Mouse (Mus musculus) MEL-GATA-1-ER (cell line): ENCODE measurements around the gene Ankrd44.

Experiments
- DNase-seq: peaks from one replicate; pipeline ENCODE4 v3.0.0-alpha.2; 2012; ENCODE audit warnings: low read depth; ENCODE audit errors: extremely low read depth

The Ankrd44 gene

DNA sequence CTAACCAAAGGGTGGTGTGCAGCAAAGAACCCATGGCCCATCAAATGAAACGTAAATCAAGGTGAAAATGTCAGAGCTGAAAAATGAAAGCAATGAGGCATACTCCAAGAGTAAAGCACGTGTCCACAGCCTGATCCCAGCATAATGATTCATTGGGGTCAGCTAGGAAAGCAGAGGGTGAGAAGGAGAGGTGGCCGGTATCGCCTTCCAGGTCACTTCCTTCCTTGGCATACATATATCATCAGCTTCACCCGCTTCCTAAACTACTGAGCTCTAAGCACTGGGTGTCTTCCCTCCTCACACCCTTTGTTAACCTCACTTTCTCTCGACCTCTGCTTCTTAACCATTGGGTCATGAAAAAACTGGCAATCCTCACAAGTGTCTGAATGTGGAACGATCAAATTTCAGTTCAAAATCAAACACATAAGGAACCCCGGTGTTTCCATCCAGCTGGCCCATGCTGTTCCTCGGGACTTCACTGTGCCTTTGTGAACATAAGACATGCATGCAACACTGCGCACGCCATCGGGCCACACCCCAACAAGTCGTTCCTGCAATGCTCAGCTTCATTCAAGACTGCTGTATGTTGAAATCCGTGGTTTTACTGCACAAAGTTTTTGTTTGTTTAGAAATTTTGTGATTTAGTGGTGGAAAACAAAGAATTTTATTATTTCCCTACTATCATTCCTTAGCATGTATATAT is 101.9 kb downstream of the Ankrd44 start:
- DNase-seq: no peak

DNA sequence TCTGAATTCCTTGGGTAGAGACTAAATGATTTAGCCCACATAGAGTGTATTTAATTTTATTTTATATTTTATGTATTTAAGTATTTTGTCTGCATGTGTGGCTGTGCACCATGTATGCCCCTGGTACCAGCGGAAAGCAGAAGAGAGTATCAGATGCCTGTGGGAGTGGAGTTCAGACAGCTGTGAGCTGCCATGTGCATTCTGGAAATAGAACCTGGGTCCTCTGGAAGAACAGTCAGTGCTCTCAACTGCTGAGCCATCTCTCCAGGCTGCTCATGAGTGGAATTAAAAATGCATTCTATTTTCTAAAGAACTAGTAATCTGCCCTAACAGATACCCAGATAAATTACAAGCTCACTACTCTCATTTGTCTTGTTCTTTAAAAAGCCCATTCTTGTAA is 104.4 kb downstream of the Ankrd44 start:
- no peak for DNase-seq

DNA sequence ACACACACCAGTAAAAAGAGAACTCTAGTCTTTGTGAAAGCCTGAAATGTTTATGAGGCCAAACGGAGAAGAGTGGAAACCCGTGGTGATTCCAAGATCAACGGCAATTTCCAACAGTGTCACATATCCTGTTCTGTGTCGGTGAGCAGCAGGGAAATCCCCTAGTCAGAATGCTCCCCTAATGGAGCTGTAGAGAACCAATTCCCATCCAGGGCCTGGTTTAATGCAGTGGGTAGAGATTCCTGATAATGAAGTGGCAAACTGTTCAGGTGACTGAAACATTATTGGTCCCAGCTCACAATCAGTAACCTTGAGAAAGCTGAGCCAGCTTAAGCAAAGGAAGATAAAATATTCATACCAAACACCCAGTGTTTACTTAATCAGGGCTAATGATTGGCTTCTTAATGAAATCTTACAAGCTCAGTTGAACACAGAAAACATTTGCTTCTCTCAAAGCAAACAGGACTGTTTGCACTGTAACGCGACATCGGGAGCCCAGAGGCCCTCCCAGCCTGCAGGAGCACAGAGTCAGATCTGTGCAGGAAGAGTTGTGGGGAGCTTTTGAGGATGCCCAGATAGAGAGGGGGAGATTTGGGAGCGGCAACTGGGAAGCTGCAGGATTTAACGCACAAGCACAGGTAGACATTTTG is 110.9 kb downstream of the Ankrd44 start:
- no peak for DNase-seq

DNA sequence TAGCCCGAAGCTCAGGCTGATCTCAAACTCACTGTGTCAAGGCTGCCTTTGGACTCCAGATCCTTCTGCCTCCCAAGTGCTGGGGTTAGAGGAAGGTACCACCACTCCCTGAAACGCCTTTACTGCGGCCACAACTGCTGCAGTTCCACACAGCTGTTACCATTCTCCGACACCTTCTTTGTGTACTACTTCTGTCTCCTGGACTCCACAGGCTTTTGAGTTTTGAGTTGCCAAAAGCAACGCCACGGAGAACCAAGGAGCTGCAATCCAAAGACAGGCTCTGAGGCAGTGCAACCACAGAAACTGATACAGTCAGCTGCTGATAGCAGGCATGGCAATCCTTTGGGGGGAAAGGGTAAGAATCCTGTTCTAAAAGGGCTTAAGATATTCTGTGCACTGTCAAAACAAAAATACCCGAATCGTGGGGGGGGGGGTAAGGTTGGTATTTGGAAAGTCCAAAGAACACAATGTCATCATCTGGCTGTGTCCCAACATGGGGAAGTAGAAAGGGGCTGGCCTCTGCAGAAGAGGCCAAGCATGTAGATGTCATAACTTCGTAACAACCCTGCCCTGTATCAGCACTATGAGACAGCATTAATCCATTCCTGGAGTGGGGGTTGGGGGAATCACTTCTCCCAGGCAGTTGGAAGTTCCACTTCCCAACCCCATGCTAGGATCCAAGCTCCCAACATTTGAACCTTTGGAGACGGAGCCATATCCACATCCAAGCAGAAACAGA is 116.2 kb downstream of the Ankrd44 start:
- no peak for DNase-seq

DNA sequence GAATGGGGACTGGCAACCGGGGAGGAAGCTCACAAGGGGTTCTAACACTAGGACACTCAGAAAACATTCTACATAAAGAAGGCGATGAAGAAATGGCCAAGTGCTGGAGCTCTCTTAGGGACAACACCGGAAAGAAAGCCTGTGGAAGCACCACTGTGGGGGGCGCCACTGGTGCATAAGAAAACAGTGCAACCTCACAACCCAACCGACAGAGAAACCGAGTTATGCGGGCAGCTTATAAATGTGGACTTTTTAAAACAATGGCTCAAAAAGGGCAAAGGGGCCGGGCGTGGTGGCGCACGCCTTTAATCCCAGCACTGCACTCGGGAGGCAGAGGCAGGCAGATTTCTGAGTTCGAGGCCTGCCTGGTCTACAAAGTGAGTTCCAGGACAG is 117.1 kb downstream of the Ankrd44 start:
- no peak for DNase-seq

DNA sequence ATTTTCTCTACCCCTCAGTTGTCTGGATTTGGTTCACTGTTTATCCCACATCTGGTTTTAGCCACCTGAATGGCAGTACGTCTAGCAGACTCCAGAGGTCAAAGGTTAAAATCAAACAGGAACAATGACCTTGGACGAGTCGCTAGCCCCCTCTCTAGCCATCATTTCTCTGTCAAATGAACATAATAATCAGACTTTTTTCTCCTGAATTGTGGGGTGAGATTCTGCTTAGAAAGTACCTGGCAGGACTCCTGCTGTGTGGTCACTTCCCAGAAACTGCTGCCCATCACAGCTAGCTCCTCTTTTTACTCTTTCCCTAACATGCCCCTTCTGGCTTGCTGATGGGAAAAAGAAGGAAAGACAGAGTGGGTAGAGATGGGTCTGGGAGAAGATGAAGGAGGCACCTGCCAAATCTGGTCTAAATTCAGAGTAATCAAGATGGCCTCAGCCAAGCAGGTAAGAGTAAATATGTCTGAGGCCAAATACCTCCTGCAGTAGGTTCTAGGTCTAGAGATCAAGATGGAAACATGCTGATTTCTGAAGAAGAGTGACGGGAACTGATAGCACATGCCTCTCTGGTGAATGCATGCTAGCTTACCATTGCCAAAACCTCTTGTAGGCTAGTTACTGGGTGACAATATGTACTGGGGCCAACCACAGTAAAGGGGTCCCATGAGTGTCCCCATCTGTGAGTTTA is 117.6 kb downstream of the Ankrd44 start:
- no peak for DNase-seq

DNA sequence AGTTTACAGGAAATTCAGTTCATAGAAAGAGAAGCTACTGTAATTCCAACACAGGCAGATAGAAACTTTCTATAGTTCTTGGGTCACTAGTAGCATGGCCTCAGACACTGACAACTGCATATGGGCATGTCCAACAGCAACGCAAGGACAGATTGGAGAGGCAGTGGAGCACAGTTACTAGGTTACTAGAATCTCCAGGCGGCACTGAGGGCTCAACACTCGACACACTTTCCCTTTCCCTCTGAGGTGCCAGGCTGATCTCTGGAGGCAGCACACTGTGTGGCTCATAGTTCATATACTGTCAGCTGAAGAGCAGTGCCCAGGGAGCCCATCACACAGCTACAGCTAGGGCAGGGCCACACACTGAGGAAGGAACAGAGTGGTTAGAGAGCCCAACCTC is 118.4 kb downstream of the Ankrd44 start:
- no peak for DNase-seq

DNA sequence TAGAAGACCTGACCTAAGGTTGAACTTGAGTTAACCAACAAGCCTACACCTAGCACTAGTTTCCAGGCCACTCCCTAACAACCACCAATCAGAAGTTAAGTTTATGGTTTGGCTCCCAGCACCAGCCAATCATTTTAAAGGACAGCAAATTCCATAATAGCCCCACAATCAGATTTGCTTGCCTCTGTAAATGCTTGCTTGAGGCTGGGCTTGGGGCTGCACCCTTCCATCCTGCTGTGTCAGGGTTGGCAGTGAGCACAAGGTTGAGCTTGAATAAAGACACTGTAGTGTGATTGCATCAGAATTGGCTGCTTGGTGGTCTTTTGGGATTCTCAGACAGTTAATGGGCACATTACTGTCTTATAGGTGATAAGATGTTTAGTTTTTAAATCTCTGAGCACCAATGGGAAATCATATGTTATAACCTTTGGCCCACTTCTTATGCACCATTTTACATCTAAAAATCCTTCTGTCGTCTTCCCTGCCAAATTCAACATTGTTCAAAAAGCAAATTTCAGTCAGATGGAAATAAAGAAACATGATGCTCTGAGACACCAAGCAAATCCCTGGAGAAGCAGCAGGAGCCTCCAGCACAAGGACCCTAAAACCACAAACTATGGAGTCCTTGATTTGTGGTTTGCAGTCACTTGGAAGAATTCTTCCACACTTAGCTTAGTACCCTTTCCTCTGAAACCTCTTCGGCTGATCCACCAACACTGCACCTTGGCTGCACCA is 119.9 kb downstream of the Ankrd44 start:
- DNase-seq: no peak

DNA sequence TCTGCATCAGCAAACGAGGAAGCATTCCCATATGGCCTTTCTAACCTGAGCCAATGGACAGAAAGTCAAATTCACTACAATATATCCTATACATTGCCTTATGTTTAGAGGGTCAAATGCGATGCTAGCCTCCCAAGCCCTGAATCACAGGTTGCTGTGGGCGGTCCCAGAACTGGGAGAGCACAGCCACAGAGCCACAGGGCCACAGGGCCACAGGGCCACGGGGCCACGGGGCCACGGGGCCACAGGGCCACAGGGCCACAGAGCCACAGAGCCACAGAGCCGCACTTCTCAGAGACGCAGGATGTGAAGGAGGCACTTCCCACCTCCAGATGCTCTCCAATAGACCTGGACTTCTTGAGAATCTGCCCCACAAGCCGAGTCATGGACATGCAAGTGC is 121.8 kb downstream of the Ankrd44 start:
- DNase-seq: no peak

DNA sequence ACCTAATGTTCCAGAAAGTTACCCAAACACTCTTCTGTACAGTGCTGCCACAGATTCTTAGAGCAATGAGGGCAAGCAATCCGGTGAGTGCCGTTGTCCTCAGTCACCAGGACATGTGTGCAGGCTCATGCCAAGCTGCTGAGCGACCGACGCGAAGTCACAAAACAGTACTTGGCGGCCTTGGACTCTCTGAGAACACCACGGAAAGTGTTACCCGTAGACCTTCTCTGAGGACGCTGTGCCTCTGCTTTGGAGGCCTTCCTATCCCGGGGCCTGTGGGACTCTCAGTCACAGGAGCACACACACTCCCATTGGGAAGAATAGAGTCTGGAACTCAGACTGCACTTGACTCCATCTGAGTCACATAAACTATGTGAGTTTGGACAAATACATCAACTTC is 123.5 kb downstream of the Ankrd44 start:
- no peak for DNase-seq

DNA sequence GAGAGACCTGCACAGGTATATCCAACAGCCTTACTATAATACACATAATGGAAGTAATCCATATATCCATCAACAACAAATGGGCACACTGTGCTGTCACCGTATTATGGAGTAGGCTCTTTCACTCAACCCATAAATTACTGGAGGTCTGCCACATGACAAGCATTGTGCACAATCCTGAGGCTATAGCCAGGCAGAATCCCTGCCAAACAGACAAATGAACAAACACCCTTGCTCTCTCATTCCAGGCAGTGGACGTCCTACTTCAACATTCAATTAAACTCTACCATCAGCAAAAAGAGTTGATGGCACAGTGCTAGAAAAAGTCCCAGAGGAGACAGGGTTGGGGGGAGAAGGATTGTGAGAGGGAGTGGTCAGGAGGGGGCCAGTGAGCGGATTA is 124.9 kb downstream of the Ankrd44 start:
- no peak for DNase-seq

DNA sequence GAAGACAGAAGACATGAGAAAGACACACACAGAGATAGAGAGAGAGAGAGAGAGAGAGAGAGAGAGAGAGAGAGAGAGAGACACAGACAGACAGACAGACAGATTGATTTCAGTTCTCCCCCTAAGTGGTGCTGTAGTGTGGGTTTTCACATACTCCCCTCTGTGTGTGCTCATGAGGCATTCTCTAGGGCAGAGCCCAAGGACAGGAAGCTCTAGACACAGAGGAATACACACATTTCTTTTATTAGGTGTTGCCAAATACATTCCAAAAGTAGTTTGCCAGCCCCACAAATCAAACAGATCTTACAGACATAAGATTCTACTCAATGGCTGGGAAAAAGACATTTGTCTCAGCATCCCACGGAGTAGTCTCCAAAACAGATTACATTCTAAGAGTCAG is 126.8 kb downstream of the Ankrd44 start:
- no peak for DNase-seq

DNA sequence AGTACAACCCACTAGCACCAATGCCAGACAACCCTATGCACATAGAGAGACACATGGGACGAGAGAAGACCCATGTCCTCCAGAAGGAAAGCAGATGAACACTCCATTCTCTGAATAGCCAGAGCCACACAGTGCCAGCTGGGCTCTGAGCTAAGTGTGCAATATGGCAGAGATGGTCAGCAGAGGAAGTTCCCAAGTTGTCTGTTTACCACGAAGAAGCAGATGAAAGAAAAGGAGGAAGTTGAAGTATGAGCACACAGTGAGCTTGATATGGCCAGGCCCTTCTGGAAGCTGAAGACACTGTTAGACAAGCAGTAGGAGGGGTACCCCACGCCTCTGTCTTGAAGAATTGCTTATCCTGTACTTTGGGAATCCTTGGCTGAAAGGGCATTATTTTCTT is 127.8 kb downstream of the Ankrd44 start:
- DNase-seq: peak; percentile 88

DNA sequence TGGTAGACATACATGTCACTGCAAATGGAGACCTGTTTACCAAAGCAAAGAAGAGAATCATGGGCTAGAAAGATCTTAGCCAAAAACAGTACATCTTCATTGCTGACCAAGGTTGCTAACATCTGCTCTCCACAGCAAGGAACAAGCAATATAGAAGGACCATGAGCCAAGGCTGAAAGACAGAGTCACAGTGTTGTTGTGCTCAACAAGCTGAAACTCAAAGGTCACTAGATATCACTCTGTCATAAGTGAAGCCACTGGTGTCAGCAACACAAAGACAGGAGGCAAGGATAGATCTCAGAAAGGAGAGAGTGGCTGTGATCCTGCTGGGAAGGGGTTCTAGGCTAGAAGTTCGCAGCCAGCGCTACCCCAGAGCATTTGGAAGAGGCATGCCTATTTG is 131.5 kb downstream of the Ankrd44 start:
- no peak for DNase-seq

DNA sequence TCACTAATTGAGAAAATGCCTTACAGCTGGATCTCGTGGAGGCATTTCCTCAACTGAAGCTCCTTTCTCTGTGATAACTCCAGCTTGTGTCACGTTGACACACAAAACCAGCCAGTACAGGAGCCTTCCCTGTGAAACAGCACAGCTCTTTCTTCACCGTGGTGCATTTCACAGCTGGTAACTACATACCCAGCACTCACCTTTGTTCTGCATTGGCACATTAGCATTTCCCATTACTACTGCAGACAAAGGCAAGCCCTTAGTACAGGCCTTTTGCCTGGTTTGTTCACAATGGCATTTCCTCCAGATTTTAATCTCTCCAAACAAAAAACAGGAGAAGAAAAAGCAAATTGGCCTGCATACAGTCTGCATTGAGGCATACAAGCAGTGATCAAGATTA is 134.8 kb downstream of the Ankrd44 start:
- DNase-seq: no peak

DNA sequence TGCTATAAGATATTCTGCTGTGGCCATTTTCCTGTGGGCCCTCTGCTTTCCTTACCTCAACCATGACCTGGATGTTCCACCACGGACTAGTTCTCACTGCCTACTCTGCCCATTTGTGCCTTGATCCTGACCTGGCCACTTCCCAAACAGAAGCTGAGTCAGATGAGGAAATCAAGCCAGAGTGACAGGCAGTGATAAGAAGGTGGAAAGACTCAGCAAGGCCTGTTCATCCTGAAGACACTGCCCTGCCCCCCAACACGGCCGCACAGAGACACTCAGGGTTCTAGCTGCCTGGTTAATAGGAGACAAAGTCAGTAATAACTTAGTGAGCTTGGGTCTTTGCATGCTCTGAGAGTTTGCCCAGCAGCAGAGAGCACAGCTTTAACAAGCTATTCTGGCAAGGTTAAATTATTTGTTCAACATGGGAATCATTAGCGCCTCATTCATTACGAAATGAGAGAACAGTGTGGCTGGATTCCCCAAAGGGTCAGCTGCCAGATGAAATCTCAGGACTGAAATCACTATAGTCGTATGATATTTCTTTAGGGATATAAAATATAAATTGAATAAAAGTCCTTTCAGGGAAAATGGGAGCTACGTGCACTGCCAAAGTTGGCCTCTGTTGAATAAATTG is 136.7 kb downstream of the Ankrd44 start:
- peak; percentile 61 for DNase-seq

DNA sequence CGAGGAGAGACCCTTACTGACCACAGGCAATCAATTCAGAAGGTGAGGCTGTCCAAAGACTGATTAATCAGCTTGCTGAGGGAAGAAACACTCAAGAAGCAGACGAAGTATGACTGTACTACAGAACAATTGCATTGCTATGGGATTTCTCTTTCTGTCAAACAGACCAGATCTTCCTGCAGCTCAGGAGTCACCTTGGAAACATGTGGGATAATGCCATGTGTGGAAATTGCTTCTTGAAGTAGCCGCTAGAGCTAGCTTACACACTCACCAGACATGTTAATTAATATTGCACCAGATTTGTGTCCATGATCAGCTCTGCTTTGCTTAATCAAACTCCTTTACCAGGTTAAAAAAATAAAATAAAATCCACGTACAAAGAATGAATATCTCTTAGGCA is 137.8 kb downstream of the Ankrd44 start:
- no peak for DNase-seq

DNA sequence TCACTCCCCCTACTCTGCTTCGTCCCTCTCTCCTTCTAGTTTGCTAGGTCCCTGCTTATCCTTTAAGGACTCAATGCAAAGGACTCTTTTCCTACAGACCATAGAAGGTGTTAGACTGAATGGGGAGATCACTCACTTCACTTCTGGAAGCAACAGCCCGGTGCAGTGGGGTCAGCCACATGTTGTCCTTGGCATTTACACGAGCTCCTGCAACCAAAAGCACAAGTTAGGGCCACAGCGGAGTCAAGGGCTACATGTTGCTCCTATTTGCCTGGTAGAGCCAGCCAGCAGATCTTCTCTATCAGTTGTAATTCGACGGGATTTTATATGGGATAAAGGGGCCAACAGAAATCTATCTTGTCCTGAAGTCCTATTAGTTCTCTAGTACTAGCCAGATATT is 148.0 kb downstream of the Ankrd44 start:
- DNase-seq: no peak

DNA sequence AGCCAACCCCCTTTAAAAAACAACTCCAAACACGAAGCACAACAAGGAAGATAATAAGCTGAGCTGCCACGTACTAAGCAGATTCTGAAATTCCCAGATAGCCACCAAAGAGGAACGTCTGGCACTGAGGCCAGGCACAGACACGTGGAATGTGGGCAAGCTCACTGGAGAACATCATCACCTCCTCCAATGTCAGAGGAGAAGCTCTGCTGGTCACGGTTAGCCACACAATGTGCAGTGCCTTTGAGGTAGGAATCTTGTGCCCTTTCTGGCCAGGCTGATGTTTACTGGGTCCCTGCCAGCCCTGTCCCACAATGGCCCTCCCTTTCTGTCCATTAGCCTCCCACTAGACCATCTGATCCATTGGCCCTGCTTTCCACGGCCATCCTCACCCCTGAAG is 149.1 kb downstream of the Ankrd44 start:
- no peak for DNase-seq

DNA sequence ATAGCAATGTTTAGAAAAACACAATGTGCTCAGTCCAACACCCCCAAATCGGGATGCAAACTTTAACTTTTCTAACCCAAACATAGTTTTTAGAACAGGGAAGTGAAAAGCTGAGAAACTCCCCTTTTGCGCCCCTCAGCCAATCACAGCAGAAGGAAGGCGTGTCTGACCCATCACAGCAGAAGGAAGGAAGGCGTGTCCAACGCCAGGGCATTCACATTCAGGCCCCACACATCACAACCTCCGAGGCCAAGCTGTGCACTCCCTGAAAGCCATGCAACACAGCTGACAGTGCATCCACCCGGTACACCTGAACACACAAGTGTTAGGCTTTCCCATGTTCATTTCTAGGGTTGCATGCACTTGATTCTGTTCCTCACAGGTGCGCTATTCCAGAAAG is 150.1 kb downstream of the Ankrd44 start:
- DNase-seq: no peak

DNA sequence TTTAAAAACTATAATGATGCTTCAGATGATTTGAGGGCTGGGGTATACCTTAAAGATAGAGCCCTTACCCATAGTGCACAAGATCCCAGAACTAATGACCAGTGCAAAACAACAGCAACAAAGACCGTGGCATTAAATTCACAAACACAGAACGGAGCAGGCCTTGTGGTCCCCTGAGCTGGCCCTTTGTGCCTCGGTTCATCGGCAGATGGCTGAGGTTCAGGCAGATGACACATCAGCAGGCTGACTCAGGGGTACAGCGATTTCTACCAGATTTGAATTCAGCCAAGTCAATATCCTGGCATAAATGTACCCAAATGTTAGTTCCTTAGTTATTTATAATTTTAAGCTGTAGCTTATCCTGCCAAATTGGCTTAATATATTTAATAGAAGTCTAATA is 153.3 kb downstream of the Ankrd44 start:
- DNase-seq: no peak
